Mouse (Mus musculus): ENCODE results near the gene Syt1.

DNA sequence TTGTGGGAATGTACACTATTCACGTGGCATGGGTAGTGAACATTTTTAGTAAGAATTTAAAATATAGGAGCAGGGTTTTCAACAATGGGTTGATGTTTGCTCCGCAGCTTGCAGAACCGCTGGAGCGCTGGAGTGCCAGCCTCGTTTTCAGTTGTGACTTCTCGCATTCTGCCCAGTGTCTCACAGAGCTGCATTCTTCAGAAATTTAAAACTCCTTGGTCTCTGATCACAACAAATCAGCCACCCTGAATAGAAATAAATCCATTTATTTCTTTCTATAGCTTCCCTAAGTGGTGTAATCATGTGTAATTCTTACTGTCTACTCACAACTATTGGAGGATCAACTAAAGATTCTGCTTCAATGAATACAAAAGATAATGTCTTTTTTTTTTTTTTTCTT is 458.2 kb downstream of the Syt1 start:
- no peak for TF ChIP-seq CTCF (IDR thresholded peaks at IDR 0.05; ENCODE audit: extremely low read depth, insufficient read depth, low read length)
- TF ChIP-seq POLR2A (IDR thresholded peaks at IDR 0.05; ENCODE audit: extremely low read depth, insufficient read depth, low read length) = no peak

Data from cortical plate, adult 2 months (tissue).